In the genomic region with DNA sequence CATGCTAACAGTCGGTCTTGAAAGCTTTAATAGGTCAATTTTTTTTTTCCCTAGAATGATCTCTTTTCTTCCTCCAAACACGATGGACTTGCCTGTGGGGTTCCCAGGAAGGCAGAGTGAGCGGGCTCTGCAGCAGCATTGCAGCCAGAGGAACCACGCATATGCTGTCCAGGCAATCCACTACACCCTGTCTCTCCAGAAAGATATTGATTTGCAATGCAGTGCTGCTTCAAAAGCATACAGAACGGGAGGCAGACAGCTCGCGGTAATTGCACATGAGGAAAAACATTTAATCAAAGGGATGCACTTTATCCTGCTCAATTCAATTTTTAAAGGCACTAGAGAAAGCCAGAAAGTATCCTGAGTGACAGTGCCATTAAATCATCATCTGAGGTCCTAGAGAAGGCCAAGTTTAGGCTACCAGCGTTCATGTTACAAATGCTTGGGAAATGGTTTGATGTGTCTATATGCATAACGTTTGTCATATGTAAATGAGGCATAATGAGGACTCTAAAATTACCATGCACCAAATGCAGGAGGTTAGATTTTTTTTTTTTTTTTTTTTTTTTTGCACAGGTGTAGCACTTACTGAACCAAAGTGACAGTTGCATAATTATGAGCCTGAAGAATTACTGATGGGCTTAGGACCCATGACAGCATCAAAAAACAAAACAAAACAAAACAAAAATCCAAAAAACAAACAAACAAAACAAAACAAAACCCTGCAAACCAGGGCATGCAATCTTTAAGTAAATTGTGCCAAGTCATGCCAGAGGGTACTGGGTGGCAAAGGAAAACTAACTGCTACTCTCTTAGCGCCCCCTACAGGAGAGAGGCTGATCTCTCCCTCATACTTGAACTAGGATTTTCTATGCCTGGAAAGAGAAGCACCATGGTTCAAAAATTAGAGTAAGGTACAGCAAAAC, we compare ENCODE assay signal across 7 mouse cellular contexts.
DNase-seq lines count a peak whose midpoint lies in the region; ATAC-seq and TF ChIP-seq lines count a peak whose summit lies in the region.

No protein-coding gene starts in this region.

- H3K79me2 ChIP-seq in heart, adult 2 months (replicated peaks; ENCODE audit: control insufficient read depth, insufficient read depth, low read length), result no peaks in the 10 kb centered on the region; the same call in 1 of the 2 replicates
- no peaks in the 10 kb centered on the region for H3K79me2 ChIP-seq in liver, adult 2 months (ENCODE audit: control insufficient read depth, insufficient read depth, low read length)

- TF ChIP-seq EP300 in heart, adult 2 months (IDR thresholded peaks at IDR 0.05; ENCODE audit: insufficient read depth, low read depth, low read length), result no peak

- H3K4me2 ChIP-seq in neural tube, embryonic 12.5 days (replicated peaks), result peak overlapping the region; percentile 46

- no peak overlapping the region for H3K4me3 ChIP-seq in E14TG2a.4 (replicated peaks; ENCODE audit: low read length)
- H3K4me3 ChIP-seq in cortical plate, adult 2 months (ENCODE audit: insufficient read depth, low read length), result peak overlapping the region; percentile 78
- H3K4me3 ChIP-seq in heart, adult 2 months, result no peak overlapping the region
- no peak overlapping the region for H3K4me3 ChIP-seq in liver, adult 2 months (ENCODE audit: insufficient read depth, low read depth, low read length)
- H3K4me3 ChIP-seq in neural tube, embryonic 12.5 days, result no peak overlapping the region

- intact Hi-C loops in heart, adult 2 months (cut with DNase I), result loop anchor here (1.0 to 5.0 kb wide), 4 partner anchors 76 to 304 kb away; no protein-coding TSS in a partner anchor

- no peak overlapping the region for H3K9ac ChIP-seq in heart, adult 2 months (ENCODE audit: low read depth, low read length)
- H3K9ac ChIP-seq in liver, adult 2 months (ENCODE audit: low read depth, low read length), result no peak overlapping the region
- no peak overlapping the region for H3K9ac ChIP-seq in neural tube, embryonic 12.5 days

- peak; percentile 73; the same call in 1 of the 2 replicates for ATAC-seq in neural tube, embryonic 12.5 days (ENCODE audit: low FRiP score, low read depth)

- peak overlapping the region; percentile 60 for H3K27ac ChIP-seq in cortical plate, adult 2 months (ENCODE audit: insufficient read depth, low read length)
- H3K27ac ChIP-seq in heart, adult 2 months, result no peak overlapping the region
- H3K27ac ChIP-seq in liver, adult 2 months (replicated peaks; ENCODE audit: insufficient read depth, low read depth, low read length), result no peak overlapping the region
- H3K27ac ChIP-seq in neural tube, embryonic 12.5 days, result no peak overlapping the region

- DNase-seq in ZHBTc4 (ENCODE audit: low read depth, low spot score), result peak; percentile 25
- DNase-seq in heart, adult 2 months, result peak; percentile 31 to 42
- DNase-seq in kidney, adult 8-10 months, result peak; percentile 14 to 37
- peak; percentile 68 for DNase-seq in liver, adult 2 months (ENCODE audit: extremely low read depth, low read depth, low spot score)

- peak; percentile 58; the same call in 1 of the 2 replicates for TF ChIP-seq POLR2A in cortical plate, adult 2 months (IDR thresholded peaks at IDR 0.05; ENCODE audit: extremely low read depth, insufficient read depth, low read length)
- no peak for TF ChIP-seq POLR2A in heart, adult 2 months (IDR thresholded peaks at IDR 0.05; ENCODE audit: insufficient read depth, low read depth, low read length)
- no peak for TF ChIP-seq POLR2A in liver, adult 2 months (IDR thresholded peaks at IDR 0.05; ENCODE audit: extremely low read depth, insufficient read depth, low read length)

- no peaks in the 10 kb centered on the region for H3K9me3 ChIP-seq in E14TG2a.4 (ENCODE audit: low read length)
- no peaks in the 10 kb centered on the region for H3K9me3 ChIP-seq in neural tube, embryonic 12.5 days

- no peaks in the 10 kb centered on the region for H3K4me1 ChIP-seq in E14TG2a.4 (replicated peaks; ENCODE audit: low read depth, low read length)
- peaks cover 8% of the 10 kb centered on the region; the same call in 1 of the 2 replicates for H3K4me1 ChIP-seq in cortical plate, adult 2 months (ENCODE audit: control insufficient read depth, insufficient read depth, low read length)
- peaks cover 8% of the 10 kb centered on the region for H3K4me1 ChIP-seq in heart, adult 2 months (ENCODE audit: control insufficient read depth, insufficient read depth, low read length)
- H3K4me1 ChIP-seq in liver, adult 2 months (ENCODE audit: control insufficient read depth, insufficient read depth, low read length), result peaks cover 5% of the 10 kb centered on the region
- peaks cover 10% of the 10 kb centered on the region for H3K4me1 ChIP-seq in neural tube, embryonic 12.5 days

- H3K27me3 ChIP-seq in E14TG2a.4 (ENCODE audit: insufficient read depth, low read length), result no peaks in the 10 kb centered on the region
- H3K27me3 ChIP-seq in heart, adult 2 months (ENCODE audit: control insufficient read depth, insufficient read depth, low read length), result no peaks in the 10 kb centered on the region
- H3K27me3 ChIP-seq in liver, adult 2 months (ENCODE audit: control insufficient read depth, insufficient read depth, low read length), result no peaks in the 10 kb centered on the region
- no peaks in the 10 kb centered on the region for H3K27me3 ChIP-seq in neural tube, embryonic 12.5 days (replicated peaks)

- TF ChIP-seq CTCF in E14TG2a.4 (conservative IDR thresholded peaks at IDR 0.05; ENCODE audit: low read length), result peak; percentile 72
- TF ChIP-seq CTCF in cortical plate, adult 2 months (IDR thresholded peaks at IDR 0.05; ENCODE audit: extremely low read depth, insufficient read depth, low read length), result peak; percentile 72
- peak; percentile 85 for TF ChIP-seq CTCF in heart, adult 2 months (IDR thresholded peaks at IDR 0.05)
- peak; percentile 50 for TF ChIP-seq CTCF in liver, adult 2 months (IDR thresholded peaks at IDR 0.05; ENCODE audit: low read depth, low read length)

- H3K36me3 ChIP-seq in E14TG2a.4 (ENCODE audit: insufficient read depth, low read length), result no peaks in the 10 kb centered on the region
- H3K36me3 ChIP-seq in heart, adult 2 months (ENCODE audit: control insufficient read depth, insufficient read depth, low read length), result no peaks in the 10 kb centered on the region
- H3K36me3 ChIP-seq in liver, adult 2 months (ENCODE audit: control insufficient read depth, insufficient read depth, low read length), result no peaks in the 10 kb centered on the region
- no peaks in the 10 kb centered on the region for H3K36me3 ChIP-seq in neural tube, embryonic 12.5 days

- WGBS in heart, adult 2 months, result 58% methylated on average over 10 of the region's 10 CpGs
- WGBS in liver, adult 2 months, result 26% methylated on average over 10 of the region's 10 CpGs
- WGBS in neural tube, embryonic 12.5 days, result 36% methylated on average over 10 of the region's 10 CpGs
